Mouse (Mus musculus) CH12.LX (cell line): ENCODE measurements around the gene Arrdc2.

Source experiments
- MEF2A ChIP-seq: IDR thresholded peaks from 2 replicates; pipeline ENCODE4 v1.6.1; 2014; ENCODE audit warnings: low read depth, mild to moderate bottlenecking, inconsistent platforms, low read length, improper control_type of control experiment, borderline replicate concordance
- USF1 ChIP-seq: IDR thresholded peaks from 2 replicates; pipeline ENCODE4 v1.6.1; 2014; ENCODE audit warnings: low read depth, mild to moderate bottlenecking, inconsistent platforms, low read length, improper control_type of control experiment

DNA sequence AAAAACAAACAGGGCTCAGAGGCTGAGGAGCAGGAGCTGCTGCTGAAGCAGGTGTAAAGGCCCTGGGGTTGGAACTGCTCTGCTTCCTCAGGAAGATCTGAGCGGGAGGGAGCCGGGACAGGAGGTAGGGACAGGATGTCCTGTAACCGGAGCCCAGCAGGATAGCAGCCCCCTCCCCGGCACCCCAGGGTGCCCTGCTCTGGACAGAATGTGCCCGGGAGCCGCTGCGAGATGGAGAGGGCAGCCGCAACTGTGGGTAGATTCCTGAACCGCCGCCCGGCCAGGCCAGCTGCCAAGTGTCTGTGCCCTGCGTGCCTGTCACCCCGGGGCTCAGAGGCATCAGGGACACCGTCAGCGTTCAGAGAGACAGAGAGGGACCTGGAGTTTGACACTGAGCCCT, 6.0 kb downstream of the Arrdc2 start:
- TF ChIP-seq USF1 (no peak), MEF2A (no peak)
